26 mouse cellular contexts compared by ENCODE assay signal in the genomic region with DNA sequence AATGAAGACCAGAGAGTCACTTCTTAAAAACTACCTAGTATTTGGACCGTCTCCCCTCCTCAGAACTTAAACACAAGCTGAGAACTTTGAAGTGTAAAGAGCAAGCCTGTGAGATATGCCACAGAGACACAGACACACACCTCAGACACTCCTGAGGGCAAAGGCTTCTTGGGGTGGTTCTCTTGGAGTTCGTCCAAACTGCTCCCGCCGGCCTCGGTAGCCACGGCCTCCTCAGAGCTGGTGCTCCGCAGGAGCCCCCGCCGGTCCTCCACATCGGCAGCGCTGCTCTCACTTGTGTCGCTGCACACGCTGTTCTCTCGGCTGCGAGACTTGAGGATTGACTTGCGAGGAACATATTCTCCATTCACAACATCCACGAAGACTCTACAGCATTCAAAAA.
DNase-seq lines count a peak whose midpoint lies in the region; ATAC-seq lines count a peak whose summit lies in the region.
"Had no signal": no experiment of that assay in that cellular context is flagged by ENCODE, and none has a peak within 500 bp of the region (broad histone marks: within the 10 kb centered on the region; RNA-seq: fewer than 3 reads in every experiment).

No protein-coding gene starts in this region.

- no peak overlapping the region for H3K27ac ChIP-seq in kidney, embryonic 16.5 days (ENCODE audit: low read length)
- no peak overlapping the region for H3K27ac ChIP-seq in kidney, embryonic 14.5 days (ENCODE audit: low read depth, low read length)
- H3K27ac ChIP-seq: embryonic facial prominence, embryonic 12.5 days; embryonic facial prominence, embryonic 15.5 days; heart, embryonic 15.5 days; hindbrain, embryonic 10.5 days; hindbrain, embryonic 13.5 days had no signal

- peak; percentile 11 for DNase-seq in kidney, adult 11 months
- DNase-seq in kidney, postnatal 10 days, result peak; percentile 46
- DNase-seq in kidney, postnatal 25 days, result peak; percentile 42 to 55
- DNase-seq in embryo, embryonic 11 days, result no peak
- DNase-seq in frontal cortex, adult 2 months (ENCODE audit: extremely low spot score in 1 of 2, low spot score in 1 of 2), result no peak
- DNase-seq: adrenal gland, postnatal 10 days; adrenal gland, postnatal 36 days; cerebellum, adult 18-20 months; cerebellum, adult 9-10 months; cerebellum, postnatal 14 days; forebrain, postnatal 0 days; gastrocnemius, postnatal 25 days; heart, adult 18-20 months; heart, postnatal 10 days; heart, postnatal 36 days had no signal

- no peak overlapping the region for H3K4me3 ChIP-seq in kidney, embryonic 16.5 days (ENCODE audit: low read length)
- H3K4me3 ChIP-seq in kidney, embryonic 14.5 days (ENCODE audit: low read length), result no peak overlapping the region
- H3K4me3 ChIP-seq: embryonic facial prominence, embryonic 12.5 days; embryonic facial prominence, embryonic 15.5 days; heart, embryonic 12.5 days; heart, embryonic 15.5 days; hindbrain, embryonic 10.5 days; hindbrain, embryonic 13.5 days had no signal

- peaks cover 38% of the 10 kb centered on the region for H3K36me3 ChIP-seq in kidney, embryonic 16.5 days (ENCODE audit: insufficient read depth, low read length)
- H3K36me3 ChIP-seq in kidney, embryonic 14.5 days (ENCODE audit: control insufficient read depth, insufficient read depth, low read length), result peaks cover 40% of the 10 kb centered on the region

- no peak overlapping the region for H3K4me2 ChIP-seq in kidney, embryonic 16.5 days (replicated peaks; ENCODE audit: low read depth, low read length)
- H3K4me2 ChIP-seq in kidney, embryonic 14.5 days (replicated peaks; ENCODE audit: low read depth, low read length), result no peak overlapping the region
- H3K4me2 ChIP-seq: embryonic facial prominence, embryonic 12.5 days; embryonic facial prominence, embryonic 15.5 days; heart, embryonic 12.5 days; heart, embryonic 15.5 days; hindbrain, embryonic 13.5 days had no signal

- H3K9me3 ChIP-seq in kidney, embryonic 16.5 days (ENCODE audit: low read length), result 0 out of 2 replicates have a peak, but pooled peaks cover under 1% of the 10 kb centered on the region
- H3K9me3 ChIP-seq in kidney, embryonic 14.5 days (ENCODE audit: control insufficient read depth, low read length), result no peaks in the 10 kb centered on the region
- H3K9me3 ChIP-seq: embryonic facial prominence, embryonic 12.5 days; embryonic facial prominence, embryonic 15.5 days; heart, embryonic 15.5 days; hindbrain, embryonic 10.5 days; hindbrain, embryonic 13.5 days had no signal

- H3K27me3 ChIP-seq in kidney, embryonic 16.5 days (ENCODE audit: insufficient read depth, low read length), result no peaks in the 10 kb centered on the region
- no peaks in the 10 kb centered on the region for H3K27me3 ChIP-seq in kidney, embryonic 14.5 days (ENCODE audit: control insufficient read depth, insufficient read depth, low read length)
- H3K27me3 ChIP-seq: embryonic facial prominence, embryonic 12.5 days; embryonic facial prominence, embryonic 15.5 days; heart, embryonic 12.5 days; heart, embryonic 15.5 days; hindbrain, embryonic 13.5 days had no signal

- no peak overlapping the region for H3K9ac ChIP-seq in kidney, embryonic 16.5 days (replicated peaks; ENCODE audit: low read length)
- H3K9ac ChIP-seq in kidney, embryonic 14.5 days (ENCODE audit: low read depth, low read length), result no peak overlapping the region
- H3K9ac ChIP-seq: embryonic facial prominence, embryonic 12.5 days; embryonic facial prominence, embryonic 15.5 days; forebrain, postnatal 0 days; heart, embryonic 12.5 days; heart, embryonic 15.5 days; hindbrain, embryonic 13.5 days had no signal

- no peak for ATAC-seq in kidney, embryonic 16.5 days (ENCODE audit: low FRiP score, low TSS enrichment)
- ATAC-seq in kidney, embryonic 14.5 days (ENCODE audit: low FRiP score, low TSS enrichment), result no peak
- ATAC-seq: CD4-positive, CD25-positive, alpha-beta regulatory T cell, adult 4 months; forebrain, embryonic 14.5 days; forebrain, postnatal 0 days; hindbrain, embryonic 16.5 days had no signal

- 87% methylated on average over 17 of the region's 17 CpGs for WGBS in kidney, embryonic 16.5 days
- WGBS in kidney, embryonic 14.5 days, result 94% methylated on average over 17 of the region's 17 CpGs

- H3K4me1 ChIP-seq in kidney, embryonic 16.5 days (ENCODE audit: insufficient read depth, low read length), result no peaks in the 10 kb centered on the region
- no peaks in the 10 kb centered on the region for H3K4me1 ChIP-seq in kidney, embryonic 14.5 days (ENCODE audit: control insufficient read depth, insufficient read depth, low read length)
- H3K4me1 ChIP-seq: embryonic facial prominence, embryonic 12.5 days; embryonic facial prominence, embryonic 15.5 days; heart, embryonic 12.5 days; heart, embryonic 15.5 days; hindbrain, embryonic 10.5 days; hindbrain, embryonic 13.5 days had no signal

Comparison
In these comparisons a context has a peak if more than half of its experiments do, and no peak if none do; other contexts are left out.
1. DNase-seq: peak in kidney, adult 11 months (single experiment), kidney, postnatal 10 days (single experiment) and kidney, postnatal 25 days (2 of 2); none in embryo, embryonic 11 days (single experiment) and frontal cortex, adult 2 months (0 of 2).